Mouse (Mus musculus) G1E (cell line): Measurements from ENCODE around the gene Myo1g. TPM values are rescaled to one million over a fixed set of nuclear protein-coding genes. Genes with fewer than 3 reads are reported as not detected.

Experiments used
- ATAC-seq: 2 replicates; pipeline ENCODE4 v1.8.0; 2016; ENCODE audit warnings: mild to moderate bottlenecking; ENCODE audit not compliant: insufficient number of reproducible peaks, poor library complexity, low FRiP score, severe bottlenecking; ENCODE audit errors: extremely low read depth
- DNase-seq: peaks from one replicate; pipeline ENCODE4 v3.0.0; 2012; ENCODE audit warnings: low spot score
- H3K27me3 ChIP-seq: 2 replicates; pipeline ENCODE4 v1.6.1; 2012; ENCODE audit warnings: mild to moderate bottlenecking, low read length, inconsistent platforms; ENCODE audit not compliant: insufficient read depth
- H3K36me3 ChIP-seq: replicated peaks from 2 replicates; pipeline ENCODE3; 2012; ENCODE audit warnings: mild to moderate bottlenecking, inconsistent platforms
- H3K4me1 ChIP-seq: 2 replicates; pipeline ENCODE4 v1.6.1; 2012; ENCODE audit warnings: low read depth, low read length, inconsistent platforms, mixed read lengths; ENCODE audit not compliant: insufficient read depth
- H3K4me3 ChIP-seq: 2 replicates; pipeline ENCODE4 v1.5.1; 2012; ENCODE audit warnings: low read depth, mild to moderate bottlenecking, inconsistent platforms, low read length, moderate library complexity, mixed read lengths
- H3K9me3 ChIP-seq: replicated peaks from 2 replicates; pipeline ENCODE4 v1.6.1; 2012; ENCODE audit warnings: inconsistent platforms
- CTCF ChIP-seq: IDR thresholded peaks from 2 replicates; pipeline ENCODE4 v1.5.1; 2012; ENCODE audit warnings: low read depth, low read length, inconsistent platforms, mixed read lengths
- GATA1 ChIP-seq: IDR thresholded peaks from 2 replicates; pipeline ENCODE4 v1.6.1; 2012; ENCODE audit warnings: borderline replicate concordance, low read length, inconsistent platforms, mixed read lengths
- GATA2 ChIP-seq: IDR thresholded peaks from 2 replicates; pipeline ENCODE4 v1.6.1; 2012; ENCODE audit warnings: low read depth, low read length, inconsistent platforms, borderline replicate concordance
- POLR2AphosphoS5 ChIP-seq: IDR thresholded peaks from 2 replicates; pipeline ENCODE4 v1.6.1; 2012; ENCODE audit warnings: low read depth, low read length, inconsistent platforms; ENCODE audit not compliant: insufficient replicate concordance
- TAL1 ChIP-seq: conservative IDR thresholded peaks from 2 replicates; pipeline ENCODE4 v1.6.1; 2012; ENCODE audit warnings: low read depth, low read length, inconsistent platforms, mixed read lengths
- polyA plus RNA-seq: library from polyadenylated mRNA; stranded (reverse); fragments of >175 nt; gene quantifications from 2 replicates; pipeline ENCODE4 v1.2.3, GENCODE M21; 2012
- total RNA-seq, 2 experiments: library from RNA; stranded (forward) in 1 of 2; stranded (reverse) in 1 of 2; fragments of 200-1000 nt in 1 of 2; fragments of >200 nt in 1 of 2; fragmentation: Nextera tagmentation in 1 of 2; gene quantifications; 2 replicates each; pipeline ENCODE4 v1.2.3; 2014 to 2017

Myo1g gene
- total and polyA plus RNA-seq, 3 experiments = 56.5 to 78.8 (median 69.2) TPM

DNA sequence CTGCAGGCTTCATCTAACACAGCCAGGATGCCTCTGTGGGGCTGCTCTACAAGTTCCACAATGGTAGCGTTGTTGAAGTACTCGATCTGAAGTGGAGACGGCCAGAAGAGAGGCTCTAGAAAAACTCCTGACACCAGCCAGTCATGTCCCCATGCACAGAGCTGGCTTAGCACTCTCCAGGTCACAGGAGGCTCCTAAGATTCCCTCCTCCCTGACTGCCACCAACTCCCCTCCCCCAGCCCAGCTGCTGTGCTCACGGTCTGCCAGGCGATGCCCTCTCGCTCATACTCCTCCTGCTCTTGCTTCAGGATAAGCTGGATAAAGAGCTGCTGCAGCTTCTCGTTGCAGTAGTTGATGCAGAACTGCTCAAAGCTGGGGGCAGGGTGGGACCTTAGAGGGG is 5.9 kb downstream of the Myo1g start:
- Histone ChIP-seq H3K9me3 (no peaks in the 10 kb centered on the region), H3K4me3 (no peak overlapping the region), H3K27me3 (no peaks in the 10 kb centered on the region; the same call in 1 of the 2 replicates), H3K4me1 (peaks cover 68% of the 10 kb centered on the region), H3K36me3 (peaks cover 94% of the 10 kb centered on the region)
- TF ChIP-seq GATA2 (no peak), GATA1 (no peak), TAL1 (no peak), CTCF (no peak), POLR2AphosphoS5 (no peak)
- DNase-seq = peak; percentile 0
- ATAC-seq = no peak

DNA sequence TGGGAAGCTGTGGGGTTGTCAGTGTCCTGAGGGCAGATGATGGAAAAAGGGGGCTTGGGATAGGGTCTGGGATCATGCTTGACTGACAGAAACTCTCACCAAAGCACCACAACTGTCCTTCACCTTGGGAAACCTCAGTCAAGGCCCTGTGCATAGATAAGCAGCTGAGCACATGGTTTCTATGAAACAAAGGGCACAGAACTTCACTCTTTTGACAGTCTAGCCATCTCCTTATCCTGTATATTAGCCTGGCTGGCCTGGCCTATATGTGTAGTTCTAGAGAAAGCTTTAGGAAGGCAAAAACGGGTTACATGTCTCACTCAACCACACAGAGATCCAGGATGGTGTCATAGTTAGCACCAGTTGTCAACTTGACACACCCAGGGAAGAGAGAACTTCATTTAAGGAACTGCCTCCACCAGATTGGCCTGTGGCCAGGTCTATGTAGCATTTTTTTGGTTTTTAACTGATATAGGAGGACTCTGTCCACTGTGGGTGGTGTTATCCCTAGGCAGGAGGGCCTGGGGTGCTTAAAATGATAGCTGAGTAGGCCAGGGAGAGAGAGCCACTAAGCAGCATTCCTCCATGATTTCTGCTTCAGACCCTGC is 12.4 kb downstream of the Myo1g start:
- H3K27me3 ChIP-seq = no peaks in the 10 kb centered on the region
- ATAC-seq = no peak
- TF ChIP-seq TAL1 = no peak
- H3K4me1 ChIP-seq = peaks cover 42% of the 10 kb centered on the region
- peak; percentile 2 for DNase-seq
- peaks cover 88% of the 10 kb centered on the region for H3K36me3 ChIP-seq
- no peaks in the 10 kb centered on the region for H3K9me3 ChIP-seq
- no peak overlapping the region for H3K4me3 ChIP-seq

DNA sequence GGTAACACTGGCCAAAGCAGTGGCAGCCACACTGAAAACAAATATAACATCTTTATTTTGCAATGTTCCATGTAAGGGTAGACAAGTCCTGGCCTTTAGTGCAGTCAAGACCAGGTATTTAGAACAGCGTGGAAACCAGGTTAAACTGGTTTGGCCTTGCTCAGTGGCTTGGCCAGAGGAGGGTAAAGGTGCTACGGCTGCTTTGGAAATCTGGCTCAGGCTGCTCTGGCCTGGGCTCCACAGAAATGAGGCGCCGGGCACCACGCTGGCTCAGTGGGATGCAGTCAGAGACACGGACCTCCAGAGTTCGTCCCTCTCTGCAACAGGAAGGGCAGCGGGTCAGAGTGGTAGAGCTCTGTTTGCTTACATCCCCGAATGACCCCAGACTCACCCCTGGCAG is 14.2 kb downstream of the Myo1g start:
- no peak overlapping the region for H3K4me3 ChIP-seq
- peaks cover 69% of the 10 kb centered on the region for H3K36me3 ChIP-seq
- no peak for TF ChIP-seq TAL1
- no peak for TF ChIP-seq CTCF
- no peak for TF ChIP-seq POLR2AphosphoS5
- TF ChIP-seq GATA1 = no peak
- no peak for TF ChIP-seq GATA2
- ATAC-seq (no peak), DNase-seq (peak; percentile 0)
- peaks cover 39% of the 10 kb centered on the region for H3K4me1 ChIP-seq
- no peaks in the 10 kb centered on the region for H3K9me3 ChIP-seq
- H3K27me3 ChIP-seq = no peaks in the 10 kb centered on the region

DNA sequence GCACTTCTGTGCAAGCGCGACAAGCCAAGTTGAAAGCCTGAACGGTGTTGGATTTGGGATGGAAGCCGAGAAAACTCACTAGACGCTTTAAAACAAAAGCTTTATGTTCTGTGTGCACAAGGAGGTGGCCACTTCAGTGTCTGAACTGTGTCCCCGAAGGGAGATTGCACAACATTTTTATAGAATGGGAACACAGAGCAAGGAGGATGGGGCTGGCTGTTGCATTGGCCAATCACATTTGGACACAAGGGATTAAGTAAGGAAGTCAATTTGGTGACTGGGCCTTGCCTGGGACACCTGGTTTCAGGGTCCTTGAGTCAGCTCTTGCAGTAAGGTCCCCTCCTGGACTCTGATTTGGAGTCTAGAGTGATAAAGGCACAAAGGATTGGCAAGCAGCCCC is 16.1 kb downstream of the Myo1g start:
- Histone ChIP-seq H3K27me3 (peaks cover 3% of the 10 kb centered on the region; the same call in 1 of the 2 replicates), H3K9me3 (no peaks in the 10 kb centered on the region), H3K4me1 (peaks cover 28% of the 10 kb centered on the region; the same call in 1 of the 2 replicates), H3K36me3 (peaks cover 51% of the 10 kb centered on the region), H3K4me3 (no peak overlapping the region)
- TF ChIP-seq TAL1 = no peak
- no peak for ATAC-seq
- DNase-seq = no peak

DNA sequence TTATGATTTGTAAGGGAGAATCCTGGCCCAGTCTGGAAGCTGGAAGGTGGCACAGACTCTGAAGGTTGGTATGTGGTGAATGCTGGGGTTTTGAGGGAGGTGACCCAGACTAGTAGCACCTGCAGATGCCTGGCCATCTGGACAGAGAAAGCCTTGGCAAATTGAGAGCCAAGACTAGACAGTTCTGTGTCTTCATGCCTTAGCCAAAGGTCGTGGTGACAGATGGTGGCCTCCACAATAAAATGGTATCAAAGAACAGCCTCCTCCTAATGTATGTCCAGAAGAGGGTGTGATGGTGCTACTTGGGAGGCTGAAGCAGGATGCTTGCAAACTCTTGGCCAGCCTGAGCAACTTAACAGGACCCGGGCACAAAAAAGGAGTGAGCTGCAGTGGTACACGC is 16.5 kb downstream of the Myo1g start:
- H3K4me1 ChIP-seq = peaks cover 25% of the 10 kb centered on the region; the same call in 1 of the 2 replicates
- no peak overlapping the region for H3K4me3 ChIP-seq
- peaks cover 4% of the 10 kb centered on the region; the same call in 1 of the 2 replicates for H3K27me3 ChIP-seq
- no peak for TF ChIP-seq GATA1
- TF ChIP-seq GATA2 = no peak
- TF ChIP-seq TAL1 = no peak
- TF ChIP-seq CTCF = no peak
- TF ChIP-seq POLR2AphosphoS5 = no peak
- no peaks in the 10 kb centered on the region for H3K9me3 ChIP-seq
- ATAC-seq = no peak
- H3K36me3 ChIP-seq = peaks cover 46% of the 10 kb centered on the region
- no peak for DNase-seq

DNA sequence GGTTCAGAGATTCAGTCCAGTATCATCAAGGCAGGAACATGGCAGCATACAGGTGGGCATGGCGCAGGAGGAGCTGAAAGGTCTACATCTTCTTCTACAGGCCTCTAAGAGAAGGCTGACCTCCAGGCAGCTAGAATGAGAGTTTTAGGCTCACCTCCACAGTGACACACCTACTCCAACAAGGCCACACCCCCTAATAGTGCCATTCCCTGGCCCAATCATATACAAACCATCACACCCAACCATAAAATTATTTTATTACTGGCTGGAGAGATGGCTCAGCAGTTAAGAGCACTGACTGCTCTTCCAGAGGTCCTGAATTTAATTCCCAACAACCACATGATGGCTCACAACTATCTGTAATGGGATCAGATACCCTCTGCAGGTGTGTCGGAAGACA is 18.3 kb downstream of the Myo1g start:
- Histone ChIP-seq H3K36me3 (peaks cover 29% of the 10 kb centered on the region), H3K4me3 (no peak overlapping the region), H3K27me3 (peaks cover 14% of the 10 kb centered on the region), H3K9me3 (no peaks in the 10 kb centered on the region), H3K4me1 (peaks cover 10% of the 10 kb centered on the region; the same call in 1 of the 2 replicates)
- ATAC-seq = no peak
- DNase-seq = no peak
- TF ChIP-seq TAL1 (no peak), POLR2AphosphoS5 (no peak), CTCF (no peak), GATA2 (no peak), GATA1 (no peak)
